Mouse (Mus musculus) myocyte (in vitro differentiated cells): ENCODE measurements around the gene Srms. TPM values are rescaled to one million over a fixed set of nuclear protein-coding genes. Genes with fewer than 3 reads are reported as not detected.

Experiments used
- H3K27me3 ChIP-seq: one replicate; pipeline ENCODE4 v1.6.1; 2011; ENCODE audit not compliant: control insufficient read depth, insufficient read depth, insufficient read length
- H3K36me3 ChIP-seq: one replicate; pipeline ENCODE4 v1.6.1; 2011; ENCODE audit not compliant: control insufficient read depth, insufficient read depth
- H3K4me2 ChIP-seq: one replicate; pipeline ENCODE4 v1.6.1; 2011; ENCODE audit warnings: low read depth, control low read depth
- H3K4me3 ChIP-seq: one replicate; pipeline ENCODE4 v1.5.1; 2011; ENCODE audit warnings: mild to moderate bottlenecking, control low read depth, moderate library complexity
- H3K79me2 ChIP-seq: one replicate; pipeline ENCODE4 v1.6.1; 2011; ENCODE audit not compliant: control insufficient read depth, insufficient read depth
- H3ac ChIP-seq: one replicate; pipeline ENCODE4 v1.6.1; 2011; ENCODE audit not compliant: control insufficient read depth, insufficient read length
- CEBPB ChIP-seq: IDR thresholded peaks from 2 replicates; pipeline ENCODE4 v1.6.1; 2011; ENCODE audit warnings: mild to moderate bottlenecking, moderate library complexity; ENCODE audit not compliant: poor library complexity, insufficient read depth, severe bottlenecking
- E2F4 ChIP-seq: IDR thresholded peaks from one replicate; pipeline ENCODE4 v1.6.1; 2011; ENCODE audit warnings: mild to moderate bottlenecking, control low read depth, moderate library complexity; ENCODE audit not compliant: insufficient read depth
- MAX ChIP-seq: IDR thresholded peaks from one replicate; pipeline ENCODE4 v1.6.1; 2011; ENCODE audit warnings: low read depth, mild to moderate bottlenecking, control low read depth
- MYOD1 ChIP-seq, 3 experiments: IDR thresholded peaks; one replicate each; pipeline ENCODE4 v1.6.1; 2011; ENCODE audit warnings: control low read depth in 2 of 3, low read depth in 2 of 3, mild to moderate bottlenecking in 2 of 3, moderate library complexity in 1 of 3; ENCODE audit not compliant: insufficient read length in 2 of 3, control insufficient read depth in 1 of 3
- MYOG ChIP-seq, 3 experiments: IDR thresholded peaks; one replicate each; pipeline ENCODE4 v1.6.1; 2011; ENCODE audit warnings: control low read depth in 2 of 3, low read depth in 2 of 3, mild to moderate bottlenecking in 2 of 3; ENCODE audit not compliant: insufficient read length in 2 of 3, control insufficient read depth in 1 of 3, insufficient read depth in 1 of 3
- POLR2A ChIP-seq: IDR thresholded peaks from one replicate; pipeline ENCODE4 v1.6.1; 2011; ENCODE audit warnings: low read depth, mild to moderate bottlenecking, control low read depth, moderate library complexity; ENCODE audit not compliant: insufficient read length
- POLR2AphosphoS2 ChIP-seq: IDR thresholded peaks from one replicate; pipeline ENCODE4 v1.6.1; 2011; ENCODE audit warnings: low read depth, control low read depth; ENCODE audit not compliant: insufficient read length
- REST ChIP-seq: IDR thresholded peaks from one replicate; pipeline ENCODE4 v1.6.1; 2011; ENCODE audit warnings: mild to moderate bottlenecking, control low read depth, moderate library complexity; ENCODE audit not compliant: insufficient read depth, insufficient read length
- SRF ChIP-seq: IDR thresholded peaks from one replicate; pipeline ENCODE4 v1.6.1; 2011; ENCODE audit warnings: low read depth; ENCODE audit not compliant: control insufficient read depth, insufficient read length
- TCF12 ChIP-seq: IDR thresholded peaks from one replicate; pipeline ENCODE4 v1.6.1; 2011; ENCODE audit warnings: mild to moderate bottlenecking, control low read depth; ENCODE audit not compliant: poor library complexity, insufficient read depth, severe bottlenecking
- TCF3 ChIP-seq: IDR thresholded peaks from one replicate; pipeline ENCODE4 v1.6.1; 2011; ENCODE audit warnings: low read depth, control low read depth; ENCODE audit not compliant: insufficient read length
- USF1 ChIP-seq: IDR thresholded peaks from one replicate; pipeline ENCODE4 v1.6.1; 2011; ENCODE audit warnings: low read depth, mild to moderate bottlenecking, control low read depth, moderate library complexity
- polyA plus RNA-seq: library from polyadenylated mRNA; unstranded; fragments of >200 nt; fragmentation: generic; extraction: Trizol; gene quantifications from one replicate; pipeline ENCODE4 v1.2.1, GENCODE M21; 2012; ENCODE audit warnings: missing spikeins

Srms gene
- polyA plus RNA-seq, 1 experiment: not detected

- Histone ChIP-seq H3K36me3 (no peaks in the 10 kb centered on the region), H3K27me3 (peaks cover 12% of the 10 kb centered on the region), H3K4me3 (no peak overlapping the region), H3K4me2 (no peak overlapping the region), H3ac (no peak overlapping the region), H3K79me2 (no peaks in the 10 kb centered on the region)
- TF ChIP-seq MYOD1 (IDR thresholded peaks at IDR 0.05; ENCODE audit: control insufficient read depth in 1 of 3, insufficient read length in 2 of 3, low read depth in 2 of 3): no peak
- TF ChIP-seq REST: no peak
- no peak for TF ChIP-seq TCF3
Measured at GRCm38 (mm10) chr2:181180898-181181297, 32.1 kb downstream of the Srms start.

GRCm38 (mm10) chr2:181178471-181178870 is 34.5 kb downstream of the Srms start:
- H3K27me3 ChIP-seq: peaks cover 12% of the 10 kb centered on the region
- no peak overlapping the region for H3K4me3 ChIP-seq
- H3K79me2 ChIP-seq: no peaks in the 10 kb centered on the region
- no peaks in the 10 kb centered on the region for H3K36me3 ChIP-seq
- H3ac ChIP-seq: no peak overlapping the region
- TF ChIP-seq USF1 (no peak), MYOG (IDR thresholded peaks at IDR 0.05; ENCODE audit: control insufficient read depth in 1 of 3, insufficient read depth in 1 of 3, insufficient read length in 2 of 3, low read depth in 2 of 3) (no peak), TCF3 (no peak), CEBPB (no peak), MAX (no peak), SRF (no peak), TCF12 (no peak), POLR2AphosphoS2 (no peak), E2F4 (no peak), REST (no peak), MYOD1 (IDR thresholded peaks at IDR 0.05; ENCODE audit: control insufficient read depth in 1 of 3, insufficient read length in 2 of 3, low read depth in 2 of 3) (no peak), POLR2A (no peak)
- H3K4me2 ChIP-seq: no peak overlapping the region

- no peak overlapping the region for H3K4me2 ChIP-seq
- TF ChIP-seq POLR2AphosphoS2 (no peak), POLR2A (no peak), USF1 (no peak), TCF3 (no peak), SRF (no peak)
Measured at GRCm38 (mm10) chr2:181178015-181178414, 35.0 kb downstream of the Srms start.

GRCm38 (mm10) chr2:181174646-181175045 is 38.3 kb downstream of the Srms start:
- Histone ChIP-seq H3K36me3 (no peaks in the 10 kb centered on the region), H3ac (no peak overlapping the region), H3K79me2 (no peaks in the 10 kb centered on the region), H3K4me3 (no peak overlapping the region), H3K27me3 (peaks cover 6% of the 10 kb centered on the region), H3K4me2 (no peak overlapping the region)
- TF ChIP-seq CEBPB (no peak), REST (no peak), MYOD1 (IDR thresholded peaks at IDR 0.05; ENCODE audit: control insufficient read depth in 1 of 3, insufficient read length in 2 of 3, low read depth in 2 of 3) (no peak), POLR2AphosphoS2 (no peak), SRF (no peak), USF1 (no peak), POLR2A (no peak)

More at GRCm38 (mm10) chr2:181178015-181178414, 35.0 kb downstream of the Srms start:
- H3K79me2 ChIP-seq: no peaks in the 10 kb centered on the region
- H3ac ChIP-seq: no peak overlapping the region
- no peaks in the 10 kb centered on the region for H3K36me3 ChIP-seq
- H3K4me3 ChIP-seq: no peak overlapping the region
- H3K27me3 ChIP-seq: peaks cover 12% of the 10 kb centered on the region

GRCm38 (mm10) chr2:181166469-181166868 is 46.5 kb downstream of the Srms start:
- no peak overlapping the region for H3ac ChIP-seq
- TF ChIP-seq MYOG (IDR thresholded peaks at IDR 0.05; ENCODE audit: control insufficient read depth in 1 of 3, insufficient read depth in 1 of 3, insufficient read length in 2 of 3, low read depth in 2 of 3): no peak
- TF ChIP-seq REST: no peak
- no peak for TF ChIP-seq MYOD1 (IDR thresholded peaks at IDR 0.05; ENCODE audit: control insufficient read depth in 1 of 3, insufficient read length in 2 of 3, low read depth in 2 of 3)
- TF ChIP-seq CEBPB: no peak
- TF ChIP-seq USF1: no peak
- no peak for TF ChIP-seq SRF
- no peak for TF ChIP-seq TCF3
- TF ChIP-seq E2F4: no peak
- TF ChIP-seq POLR2AphosphoS2: no peak
- no peak for TF ChIP-seq TCF12
- TF ChIP-seq MAX: no peak
- no peak for TF ChIP-seq POLR2A
- no peaks in the 10 kb centered on the region for H3K36me3 ChIP-seq
- no peak overlapping the region for H3K4me2 ChIP-seq
- H3K4me3 ChIP-seq: no peak overlapping the region
- H3K79me2 ChIP-seq: no peaks in the 10 kb centered on the region
- peaks cover 13% of the 10 kb centered on the region for H3K27me3 ChIP-seq
